Mouse (Mus musculus): ENCODE data around the gene Dcun1d1. TPM values are rescaled to one million over a fixed set of nuclear protein-coding genes. Genes with fewer than 3 reads are reported as not detected.

The Dcun1d1 gene
- polyA plus RNA-seq, 1 experiment, result 11.6 TPM

- TF ChIP-seq GATA1 (IDR thresholded peaks at IDR 0.05; ENCODE audit: low read length), result no peak
These were observed 3.4 kb upstream of the Dcun1d1 start for GRCm38 (mm10) chr3:35940520-35941135.

- TF ChIP-seq GATA1 (IDR thresholded peaks at IDR 0.05; ENCODE audit: low read length), result no peak
These were observed 2.8 kb upstream of the Dcun1d1 start for GRCm38 (mm10) chr3:35940047-35940446.

GRCm38 (mm10) chr3:35933405-35933777 lies 3.9 kb downstream of the Dcun1d1 start:
- TF ChIP-seq GATA1 (IDR thresholded peaks at IDR 0.05; ENCODE audit: low read length), result no peak

- TF ChIP-seq GATA1 (IDR thresholded peaks at IDR 0.05; ENCODE audit: low read length), result no peak
These were observed 4.4 kb downstream of the Dcun1d1 start for GRCm38 (mm10) chr3:35932735-35933404.

GRCm38 (mm10) chr3:35931896-35932727 lies 5.1 kb downstream of the Dcun1d1 start:
- TF ChIP-seq GATA1 (IDR thresholded peaks at IDR 0.05; ENCODE audit: low read length), result no peak

GRCm38 (mm10) chr3:35931359-35931758 lies 5.9 kb downstream of the Dcun1d1 start:
- TF ChIP-seq GATA1 (IDR thresholded peaks at IDR 0.05; ENCODE audit: low read length), result no peak

GRCm38 (mm10) chr3:35929831-35930230 lies 7.4 kb downstream of the Dcun1d1 start:
- TF ChIP-seq GATA1 (IDR thresholded peaks at IDR 0.05; ENCODE audit: low read length), result no peak

GRCm38 (mm10) chr3:35929406-35929805 lies 7.8 kb downstream of the Dcun1d1 start:
- TF ChIP-seq GATA1 (IDR thresholded peaks at IDR 0.05; ENCODE audit: low read length), result no peak

- TF ChIP-seq GATA1 (IDR thresholded peaks at IDR 0.05; ENCODE audit: low read length), result no peak
These were observed 11.4 kb downstream of the Dcun1d1 start for GRCm38 (mm10) chr3:35925852-35926251.

GRCm38 (mm10) chr3:35924007-35924406 lies 13.2 kb downstream of the Dcun1d1 start:
- TF ChIP-seq GATA1 (IDR thresholded peaks at IDR 0.05; ENCODE audit: low read length), result no peak

GRCm38 (mm10) chr3:35923495-35923894 lies 13.8 kb downstream of the Dcun1d1 start:
- peak; percentile 68 for TF ChIP-seq GATA1 (IDR thresholded peaks at IDR 0.05; ENCODE audit: low read length)

GRCm38 (mm10) chr3:35922522-35922921 lies 14.7 kb downstream of the Dcun1d1 start:
- no peak for TF ChIP-seq GATA1 (IDR thresholded peaks at IDR 0.05; ENCODE audit: low read length)

GRCm38 (mm10) chr3:35918229-35918628 lies 19.0 kb downstream of the Dcun1d1 start:
- TF ChIP-seq GATA1 (IDR thresholded peaks at IDR 0.05; ENCODE audit: low read length), result no peak

- TF ChIP-seq GATA1 (IDR thresholded peaks at IDR 0.05; ENCODE audit: low read length), result no peak
These were observed 28.1 kb downstream of the Dcun1d1 start for GRCm38 (mm10) chr3:35908982-35909680.

- no peak for TF ChIP-seq GATA1 (IDR thresholded peaks at IDR 0.05; ENCODE audit: low read length)
These were observed 36.6 kb downstream of the Dcun1d1 start for GRCm38 (mm10) chr3:35900555-35901204.

Data from G1E-ER4 (cell line).